Mouse (Mus musculus): ENCODE data around the gene Epha4. TPM values are rescaled to one million over a fixed set of nuclear protein-coding genes. Genes with fewer than 3 reads are reported as not detected.

Epha4 gene
- total and polyA plus RNA-seq, 2 experiments from 2014 or later: 26.6 to 66.6 TPM

- no peak overlapping the region for H3K9ac ChIP-seq (replicated peaks; ENCODE audit: low read length, poor library complexity, severe bottlenecking)
- H3K9me3 ChIP-seq (ENCODE audit: low read length): no peaks in the 10 kb centered on the region
- H3K4me1 ChIP-seq (ENCODE audit: insufficient read depth, low read length): no peaks in the 10 kb centered on the region
- ATAC-seq (ENCODE audit: low FRiP score) (no peak), DNase-seq (ENCODE audit: low spot score) (no peak)
- no peak overlapping the region for H3K27ac ChIP-seq (ENCODE audit: low read depth, low read length)
- H3K4me2 ChIP-seq (ENCODE audit: low read depth, low read length, poor library complexity, severe bottlenecking): no peak overlapping the region
- no peak overlapping the region for H3K4me3 ChIP-seq (ENCODE audit: low read depth, low read length)
- no peaks in the 10 kb centered on the region for H3K27me3 ChIP-seq (ENCODE audit: insufficient read depth, low read length)
- H3K36me3 ChIP-seq (ENCODE audit: insufficient read depth, low read length): no peaks in the 10 kb centered on the region
- WGBS: 92% methylated on average over 4 of the region's 4 CpGs
- no peak for TF ChIP-seq CTCF (IDR thresholded peaks at IDR 0.05)
These were observed 168.4 kb downstream of the Epha4 start for GRCm38 (mm10) chr1:77346459-77346858.

- DNase-seq (ENCODE audit: low spot score) (no peak), ATAC-seq (ENCODE audit: low FRiP score) (no peak)
- Histone ChIP-seq H3K4me2 (ENCODE audit: low read depth, low read length, poor library complexity, severe bottlenecking) (no peak overlapping the region), H3K4me3 (ENCODE audit: low read depth, low read length) (no peak overlapping the region), H3K27me3 (ENCODE audit: insufficient read depth, low read length) (no peaks in the 10 kb centered on the region), H3K9me3 (ENCODE audit: low read length) (no peaks in the 10 kb centered on the region), H3K36me3 (ENCODE audit: insufficient read depth, low read length) (no peaks in the 10 kb centered on the region), H3K9ac (replicated peaks; ENCODE audit: low read length, poor library complexity, severe bottlenecking) (no peak overlapping the region), H3K27ac (ENCODE audit: low read depth, low read length) (no peak overlapping the region), H3K4me1 (ENCODE audit: insufficient read depth, low read length) (no peaks in the 10 kb centered on the region)
- no peak for TF ChIP-seq CTCF (IDR thresholded peaks at IDR 0.05)
- 91% methylated on average over 4 of the region's 4 CpGs for WGBS
These were observed 171.1 kb downstream of the Epha4 start for GRCm38 (mm10) chr1:77343792-77344191.

- no peak for TF ChIP-seq CTCF (IDR thresholded peaks at IDR 0.05)
- Histone ChIP-seq H3K4me1 (ENCODE audit: insufficient read depth, low read length) (no peaks in the 10 kb centered on the region), H3K9me3 (ENCODE audit: low read length) (no peaks in the 10 kb centered on the region), H3K36me3 (ENCODE audit: insufficient read depth, low read length) (no peaks in the 10 kb centered on the region), H3K4me3 (ENCODE audit: low read depth, low read length) (no peak overlapping the region), H3K9ac (replicated peaks; ENCODE audit: low read length, poor library complexity, severe bottlenecking) (no peak overlapping the region), H3K4me2 (ENCODE audit: low read depth, low read length, poor library complexity, severe bottlenecking) (no peak overlapping the region), H3K27me3 (ENCODE audit: insufficient read depth, low read length) (no peaks in the 10 kb centered on the region), H3K27ac (ENCODE audit: low read depth, low read length) (no peak overlapping the region)
- no peak for DNase-seq (ENCODE audit: low spot score)
- no peak for ATAC-seq (ENCODE audit: low FRiP score)
- 91% methylated on average over 5 of the region's 5 CpGs for whole genome bisulfite sequencing
These were observed 175.2 kb downstream of the Epha4 start for GRCm38 (mm10) chr1:77339701-77340100.

- no peak overlapping the region for H3K4me2 ChIP-seq (ENCODE audit: low read depth, low read length, poor library complexity, severe bottlenecking)
- 60% methylated on average over 6 of the region's 6 CpGs for WGBS
These were observed 176.5 kb downstream of the Epha4 start for GRCm38 (mm10) chr1:77338346-77338745.

GRCm38 (mm10) chr1:77336937-77337336, 178.0 kb downstream of the Epha4 start:
- DNase-seq (ENCODE audit: low spot score) (no peak), ATAC-seq (ENCODE audit: low FRiP score) (no peak)
- no peaks in the 10 kb centered on the region for H3K36me3 ChIP-seq (ENCODE audit: insufficient read depth, low read length)
- no peak for TF ChIP-seq CTCF (IDR thresholded peaks at IDR 0.05)
- H3K9ac ChIP-seq (replicated peaks; ENCODE audit: low read length, poor library complexity, severe bottlenecking): no peak overlapping the region
- H3K4me1 ChIP-seq (ENCODE audit: insufficient read depth, low read length): no peaks in the 10 kb centered on the region
- no peak overlapping the region for H3K4me3 ChIP-seq (ENCODE audit: low read depth, low read length)
- no peak overlapping the region for H3K4me2 ChIP-seq (ENCODE audit: low read depth, low read length, poor library complexity, severe bottlenecking)
- H3K9me3 ChIP-seq (ENCODE audit: low read length): no peaks in the 10 kb centered on the region
- WGBS: 87% methylated on average over 7 of the region's 7 CpGs
- no peaks in the 10 kb centered on the region for H3K27me3 ChIP-seq (ENCODE audit: insufficient read depth, low read length)
- H3K27ac ChIP-seq (ENCODE audit: low read depth, low read length): no peak overlapping the region

More at GRCm38 (mm10) chr1:77338346-77338745, 176.5 kb downstream of the Epha4 start:
- Histone ChIP-seq H3K9me3 (ENCODE audit: low read length) (no peaks in the 10 kb centered on the region), H3K9ac (replicated peaks; ENCODE audit: low read length, poor library complexity, severe bottlenecking) (no peak overlapping the region), H3K27ac (ENCODE audit: low read depth, low read length) (no peak overlapping the region), H3K27me3 (ENCODE audit: insufficient read depth, low read length) (no peaks in the 10 kb centered on the region), H3K4me1 (ENCODE audit: insufficient read depth, low read length) (no peaks in the 10 kb centered on the region), H3K4me3 (ENCODE audit: low read depth, low read length) (no peak overlapping the region), H3K36me3 (ENCODE audit: insufficient read depth, low read length) (no peaks in the 10 kb centered on the region)
- DNase-seq (ENCODE audit: low spot score) (no peak), ATAC-seq (ENCODE audit: low FRiP score) (no peak)
- no peak for TF ChIP-seq CTCF (IDR thresholded peaks at IDR 0.05)

GRCm38 (mm10) chr1:77318597-77319127, 196.2 kb downstream of the Epha4 start:
- H3K9me3 ChIP-seq (ENCODE audit: low read length): no peaks in the 10 kb centered on the region
- no peak overlapping the region for H3K4me3 ChIP-seq (ENCODE audit: low read depth, low read length)
- H3K36me3 ChIP-seq (ENCODE audit: insufficient read depth, low read length): no peaks in the 10 kb centered on the region
- H3K27ac ChIP-seq (ENCODE audit: low read depth, low read length): no peak overlapping the region
- TF ChIP-seq CTCF (IDR thresholded peaks at IDR 0.05): no peak
- no peaks in the 10 kb centered on the region for H3K4me1 ChIP-seq (ENCODE audit: insufficient read depth, low read length)
- H3K4me2 ChIP-seq (ENCODE audit: low read depth, low read length, poor library complexity, severe bottlenecking): no peak overlapping the region
- ATAC-seq (ENCODE audit: low FRiP score): no peak
- H3K9ac ChIP-seq (replicated peaks; ENCODE audit: low read length, poor library complexity, severe bottlenecking): no peak overlapping the region
- WGBS: 78% methylated on average over 4 of the region's 4 CpGs
- H3K27me3 ChIP-seq (ENCODE audit: insufficient read depth, low read length): no peaks in the 10 kb centered on the region
- no peak for DNase-seq (ENCODE audit: low spot score)

Small RNAs within 50 kb of the gene (microRNA-seq; reads per million reads assigned to microRNA genes)
- not detected for gene Mir6352 (ENCODE audit: borderline number of aligned reads)

Data from midbrain, postnatal 0 days (tissue).